Mouse (Mus musculus) heart, postnatal 0 days (tissue): ENCODE results near the gene Neb. TPM values are rescaled to one million over a fixed set of nuclear protein-coding genes. Genes with fewer than 3 reads are reported as not detected.
A peak's percentile ranks its signal among the peaks of the same experiment; 100 is the strongest.

ENCODE experiments used
- ATAC-seq: fragments of 200-750 bp; cut with Nextera tagmentation; 2 replicates; pipeline ENCODE4 v1.8.0; 2017; ENCODE audit warnings: low read depth, moderate number of reproducible peaks, moderate library complexity; ENCODE audit not compliant: insufficient read depth
- DNase-seq: peaks from one replicate; pipeline ENCODE4 v3.0.0-alpha.2; 2016; ENCODE audit warnings: low spot score
- H3K27ac ChIP-seq: fragments of 300-500 bp; sonication (generic); 2 replicates; pipeline ENCODE4 v1.5.1; 2014; ENCODE audit warnings: low read depth, mild to moderate bottlenecking
- H3K27me3 ChIP-seq: fragments of 300-500 bp; sonication (generic); 2 replicates; pipeline ENCODE4 v1.6.1; 2014; ENCODE audit warnings: low read length, mixed read lengths; ENCODE audit not compliant: control insufficient read depth, insufficient read depth
- H3K36me3 ChIP-seq: fragments of 300-500 bp; sonication (generic); replicated peaks from 2 replicates; pipeline ENCODE4 v1.6.1; 2014; ENCODE audit warnings: low read length, mixed read lengths; ENCODE audit not compliant: control insufficient read depth, insufficient read depth
- H3K4me1 ChIP-seq: fragments of 300-500 bp; sonication (generic); 2 replicates; pipeline ENCODE4 v1.6.1; 2014; ENCODE audit warnings: antibody characterized with exemption; ENCODE audit not compliant: control insufficient read depth, insufficient read depth
- H3K4me2 ChIP-seq: fragments of 300-500 bp; sonication (generic); 2 replicates; pipeline ENCODE4 v1.6.1; 2014; ENCODE audit warnings: low read depth, mild to moderate bottlenecking, low read length, moderate library complexity
- H3K4me3 ChIP-seq: fragments of 300-500 bp; sonication (generic); 2 replicates; pipeline ENCODE4 v1.5.1; 2014; ENCODE audit warnings: low read depth, low read length
- H3K9ac ChIP-seq: fragments of 300-500 bp; sonication (generic); replicated peaks from 2 replicates; pipeline ENCODE4 v1.6.1; 2014; ENCODE audit warnings: low read depth, low read length, mixed read lengths
- H3K9me3 ChIP-seq: fragments of 300-500 bp; sonication (generic); replicated peaks from 2 replicates; pipeline ENCODE4 v1.6.1; 2016; ENCODE audit warnings: low read length; ENCODE audit not compliant: control insufficient read depth
- CTCF ChIP-seq: IDR thresholded peaks from 2 replicates; pipeline ENCODE4 v1.5.1; 2016; ENCODE audit warnings: antibody characterized with exemption, control low read depth, low read depth
- EP300 ChIP-seq: IDR thresholded peaks from 2 replicates; pipeline ENCODE4 v1.6.1; 2016; ENCODE audit warnings: antibody characterized with exemption, low read depth
- WGBS: fragments of 180-500 bp; shearing (Covaris S2); extraction: QIAGEN DNeasy Blood & Tissue Kit; methylation state at CpG from one replicate; pipeline ENCODE4 v1.1.7; 2014; 5-methylcytosine and 5-hydroxymethylcytosine counted together
- polyA plus RNA-seq: library from polyadenylated mRNA; unstranded; fragments of >200 nt; fragmentation: Nextera tagmentation; extraction: Ambion mirVana; gene quantifications from 2 replicates; pipeline ENCODE4 v1.2.1, GENCODE M21; 2015
- total RNA-seq: library from RNA; depleted of rRNA; stranded (reverse); fragments of >200 nt; gene quantifications from 2 replicates; pipeline ENCODE4 v1.2.3, GENCODE M21; 2014; ENCODE audit warnings: low replicate concordance

The Neb gene
- total and polyA plus RNA-seq, 2 experiments from 2014 or later: 1.4 to 4.4 TPM

DNA sequence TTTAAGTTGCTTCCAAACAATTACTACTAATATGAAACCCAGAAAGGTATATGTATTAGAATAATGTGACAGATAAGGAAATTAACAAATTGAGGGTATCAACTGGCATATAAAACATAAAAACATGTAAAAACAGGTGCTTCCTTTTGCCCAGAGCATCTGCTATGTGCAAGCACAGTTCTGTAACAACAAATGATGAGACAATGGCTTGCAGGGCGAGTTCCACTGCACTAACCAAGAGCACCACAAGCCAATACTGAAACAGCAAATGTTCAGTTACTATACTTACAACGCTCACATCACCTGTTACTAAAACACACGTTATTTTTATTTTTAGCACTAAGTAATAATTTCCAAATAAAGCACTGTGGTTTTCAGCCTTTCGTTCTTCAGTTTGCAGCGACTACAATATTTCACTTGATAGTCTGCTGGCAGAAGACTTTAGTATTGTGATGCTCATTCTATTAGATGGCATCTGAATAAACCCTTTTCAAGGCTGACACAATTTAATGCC lies 34.3 kb upstream of the Neb start:
- 84% methylated on average over 5 of the region's 5 CpGs for WGBS
- DNase-seq (no peak), ATAC-seq (no peak)
- H3K4me3 ChIP-seq: no peak overlapping the region
- H3K4me2 ChIP-seq: no peak overlapping the region
- H3K36me3 ChIP-seq: peaks cover 46% of the 10 kb centered on the region
- H3K9me3 ChIP-seq: peaks cover 15% of the 10 kb centered on the region
- no peaks in the 10 kb centered on the region for H3K27me3 ChIP-seq
- H3K4me1 ChIP-seq: no peaks in the 10 kb centered on the region
- H3K27ac ChIP-seq: no peak overlapping the region
- no peak overlapping the region for H3K9ac ChIP-seq
- TF ChIP-seq EP300 (no peak), CTCF (no peak)

DNA sequence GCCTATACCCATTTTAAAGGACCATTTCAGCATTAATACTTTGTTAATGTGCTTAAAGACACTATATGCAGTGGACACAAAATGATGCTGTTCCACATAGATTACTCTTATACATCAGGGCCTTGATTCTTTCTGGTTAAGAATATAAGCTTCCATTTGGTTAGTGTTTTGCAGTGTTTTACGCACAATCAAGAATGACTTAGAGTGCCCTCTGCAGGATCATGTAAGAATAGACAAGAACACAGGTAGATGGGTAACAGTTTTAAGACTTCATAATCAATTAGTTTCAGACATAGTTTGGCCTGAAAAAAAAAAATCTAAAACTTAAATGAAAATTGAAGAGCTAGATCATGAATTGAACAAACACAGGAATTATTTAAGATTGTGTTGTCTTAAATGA lies 28.2 kb upstream of the Neb start:
- TF ChIP-seq CTCF (peak; percentile 51), EP300 (no peak)
- 74% methylated on average over 1 of the region's 1 CpGs for WGBS
- Histone ChIP-seq H3K4me1 (no peaks in the 10 kb centered on the region), H3K9me3 (peaks cover 15% of the 10 kb centered on the region), H3K27me3 (no peaks in the 10 kb centered on the region), H3K4me2 (no peak overlapping the region), H3K9ac (no peak overlapping the region), H3K27ac (no peak overlapping the region), H3K36me3 (peaks cover 77% of the 10 kb centered on the region), H3K4me3 (no peak overlapping the region)
- ATAC-seq (no peak), DNase-seq (no peak)

DNA sequence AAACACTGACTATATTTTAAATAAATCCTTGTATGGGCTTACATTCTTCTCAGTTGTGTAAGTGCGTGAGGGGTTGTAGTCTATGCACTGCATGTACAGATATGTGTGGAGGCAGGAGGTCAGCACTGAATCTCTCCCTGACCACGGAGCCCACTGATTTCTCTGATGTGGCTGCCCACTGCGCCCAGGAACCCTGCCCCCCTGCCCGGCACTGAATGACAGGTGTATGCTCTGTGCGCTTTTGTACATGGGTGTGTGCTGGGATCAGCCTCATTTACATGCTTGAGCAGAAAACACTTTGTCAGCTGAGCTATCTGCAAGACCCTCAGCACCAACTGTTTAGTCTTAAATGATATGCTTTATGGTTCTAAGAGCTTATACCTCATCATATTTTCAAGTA lies 27.0 kb upstream of the Neb start:
- peaks cover 67% of the 10 kb centered on the region for H3K36me3 ChIP-seq

GRCm38 (mm10) chr2:52394529-52394928 lies 16.3 kb upstream of the Neb start:
- Histone ChIP-seq H3K4me1 (no peaks in the 10 kb centered on the region), H3K27me3 (no peaks in the 10 kb centered on the region), H3K36me3 (peaks cover 6% of the 10 kb centered on the region), H3K9me3 (no peaks in the 10 kb centered on the region), H3K4me2 (no peak overlapping the region), H3K4me3 (no peak overlapping the region), H3K9ac (no peak overlapping the region), H3K27ac (no peak overlapping the region)
- TF ChIP-seq CTCF (no peak), EP300 (no peak)
- WGBS: 85% methylated on average over 5 of the region's 5 CpGs
- DNase-seq (no peak), ATAC-seq (no peak)

More for the DNA sequence above, 27.0 kb upstream of the Neb start:
- DNase-seq (no peak), ATAC-seq (no peak)
- 94% methylated on average over 5 of the region's 5 CpGs for WGBS
- TF ChIP-seq EP300 (no peak), CTCF (no peak)
- Histone ChIP-seq H3K27ac (no peak overlapping the region), H3K27me3 (no peaks in the 10 kb centered on the region), H3K4me2 (no peak overlapping the region), H3K4me3 (no peak overlapping the region), H3K4me1 (no peaks in the 10 kb centered on the region), H3K9me3 (peaks cover 10% of the 10 kb centered on the region), H3K9ac (no peak overlapping the region)

- TF ChIP-seq EP300 (no peak), CTCF (no peak)
- peaks cover 7% of the 10 kb centered on the region; the same call in 1 of the 2 replicates for H3K4me1 ChIP-seq
- H3K4me3 ChIP-seq: no peak overlapping the region
- no peaks in the 10 kb centered on the region for H3K9me3 ChIP-seq
- DNase-seq (no peak), ATAC-seq (no peak)
- no peak overlapping the region for H3K4me2 ChIP-seq
- 39% methylated on average over 2 of the region's 2 CpGs for WGBS
- H3K27me3 ChIP-seq: no peaks in the 10 kb centered on the region
- H3K9ac ChIP-seq: no peak overlapping the region
- H3K27ac ChIP-seq: no peak overlapping the region
- H3K36me3 ChIP-seq: no peaks in the 10 kb centered on the region
These were observed 12.2 kb upstream of the Neb start for GRCm38 (mm10) chr2:52390415-52390975.

DNA sequence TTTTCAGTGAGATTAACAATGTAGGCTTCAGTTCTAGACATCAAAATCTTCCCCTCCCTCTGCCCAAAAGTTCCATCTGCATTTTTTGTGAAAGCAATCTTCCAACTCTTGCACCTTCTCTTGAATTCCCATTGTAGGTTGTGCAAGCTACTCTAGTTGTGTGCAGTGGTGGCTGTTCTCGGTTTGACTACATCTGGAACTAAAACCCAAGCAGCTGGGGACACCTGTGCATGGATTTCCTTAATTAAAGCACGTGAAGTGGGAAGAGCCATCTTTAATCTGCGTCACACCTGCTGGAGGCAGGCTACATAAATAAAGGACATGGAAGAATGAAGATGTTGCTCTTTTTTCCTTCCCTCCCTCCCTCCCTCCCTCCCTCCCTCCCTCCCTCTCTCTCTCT lies 11.7 kb upstream of the Neb start:
- no peaks in the 10 kb centered on the region for H3K36me3 ChIP-seq
- no peaks in the 10 kb centered on the region for H3K9me3 ChIP-seq
- WGBS: 82% methylated on average over 3 of the region's 3 CpGs
- no peak overlapping the region for H3K4me2 ChIP-seq
- no peak overlapping the region for H3K9ac ChIP-seq
- no peaks in the 10 kb centered on the region for H3K27me3 ChIP-seq
- H3K4me1 ChIP-seq: peaks cover 8% of the 10 kb centered on the region; the same call in 1 of the 2 replicates
- TF ChIP-seq EP300 (no peak), CTCF (no peak)
- ATAC-seq (no peak), DNase-seq (no peak)
- no peak overlapping the region for H3K4me3 ChIP-seq
- no peak overlapping the region for H3K27ac ChIP-seq
